Mouse (Mus musculus) kidney, postnatal 14 days (tissue): ENCODE results near the gene Sod1.
A peak's percentile ranks its signal among the peaks of the same experiment; 100 is the strongest.

Experiments used
- DNase-seq: peaks from one replicate; pipeline ENCODE4 v3.0.0; 2022; ENCODE audit warnings: mixed read lengths

Gene Sod1

DNA sequence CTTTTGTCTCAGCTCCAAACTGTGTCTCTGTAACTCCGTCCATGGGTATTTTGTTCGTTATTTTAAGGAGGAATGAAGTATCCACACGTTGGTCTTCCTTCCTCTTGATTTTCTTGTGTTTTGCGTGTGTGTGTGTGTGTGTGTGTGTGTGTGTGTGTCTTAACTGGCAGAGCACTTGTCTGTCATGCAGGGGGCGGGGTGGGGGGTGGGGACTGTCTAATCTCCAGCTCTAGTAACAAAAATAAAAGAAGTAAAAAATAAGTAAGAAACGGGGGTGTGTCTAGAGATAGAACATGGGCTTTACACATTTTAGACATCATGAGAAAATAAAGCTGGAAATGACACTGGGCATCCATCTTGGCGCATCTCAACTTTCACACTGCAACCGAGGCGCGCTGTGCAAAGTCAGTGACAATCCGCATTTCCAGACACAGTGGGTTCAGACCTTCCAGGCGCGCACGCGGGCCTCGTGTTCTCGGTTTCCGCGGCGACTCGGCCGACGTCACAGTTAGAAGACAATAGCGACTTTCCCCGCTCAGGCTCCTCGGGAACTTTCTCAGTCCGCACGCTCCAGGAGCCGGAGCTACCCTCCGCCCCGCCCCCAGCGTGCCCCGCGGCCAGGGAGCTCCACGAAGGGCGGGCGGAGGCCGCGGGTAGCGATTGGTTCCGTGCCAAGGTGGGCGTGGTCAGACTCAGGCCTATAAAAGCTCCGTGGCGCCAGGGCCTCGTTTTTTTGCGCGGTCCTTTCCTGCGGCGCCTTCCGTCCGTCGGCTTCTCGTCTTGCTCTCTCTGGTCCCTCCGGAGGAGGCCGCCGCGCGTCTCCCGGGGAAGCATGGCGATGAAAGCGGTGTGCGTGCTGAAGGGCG, at the start of gene Sod1:
TSS of gene Sod1 (plus strand) at position 729 of the 866 bp plus-strand sequence.
- DNase-seq: peak; percentile 96

DNA sequence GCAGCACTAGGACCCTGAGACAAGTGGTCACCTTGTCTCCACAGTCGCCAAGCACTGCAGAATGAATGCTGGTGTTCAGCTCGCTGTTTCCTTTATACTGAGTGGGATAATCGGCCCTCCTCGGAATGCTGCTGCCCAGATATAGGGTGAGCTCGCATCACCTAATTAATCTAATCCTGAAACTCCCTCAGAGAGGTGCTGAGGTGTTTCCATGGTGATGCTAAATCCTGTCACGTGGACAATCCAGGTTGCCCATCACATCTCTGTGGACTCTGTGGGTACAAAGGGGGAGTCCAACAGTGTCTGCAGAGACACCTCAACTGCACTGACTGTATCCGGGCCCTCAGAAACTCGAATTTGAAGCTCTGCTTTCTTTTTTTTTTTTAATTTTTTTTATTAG, 49.1 kb upstream of the Sod1 start:
- DNase-seq: no peak

DNA sequence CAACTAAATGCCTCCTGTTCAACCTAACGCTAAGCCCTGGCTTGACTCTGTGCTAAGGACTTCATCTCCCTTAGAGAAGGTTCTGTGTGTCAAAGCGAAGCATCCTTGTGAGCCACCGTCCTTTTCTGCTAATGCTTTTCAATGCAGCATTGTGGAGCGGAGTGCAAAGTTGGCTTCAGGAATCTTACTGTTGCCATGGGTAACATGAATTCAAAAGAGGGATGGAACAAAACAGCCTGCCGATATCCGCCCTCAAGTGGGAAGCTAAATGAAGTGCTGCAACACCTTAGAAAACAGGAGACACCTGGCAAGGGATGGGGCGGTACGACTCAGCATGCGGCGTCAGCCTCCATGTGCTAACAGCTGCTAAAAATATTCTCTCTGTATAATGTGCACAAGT, 44.1 kb upstream of the Sod1 start:
- DNase-seq: no peak

DNA sequence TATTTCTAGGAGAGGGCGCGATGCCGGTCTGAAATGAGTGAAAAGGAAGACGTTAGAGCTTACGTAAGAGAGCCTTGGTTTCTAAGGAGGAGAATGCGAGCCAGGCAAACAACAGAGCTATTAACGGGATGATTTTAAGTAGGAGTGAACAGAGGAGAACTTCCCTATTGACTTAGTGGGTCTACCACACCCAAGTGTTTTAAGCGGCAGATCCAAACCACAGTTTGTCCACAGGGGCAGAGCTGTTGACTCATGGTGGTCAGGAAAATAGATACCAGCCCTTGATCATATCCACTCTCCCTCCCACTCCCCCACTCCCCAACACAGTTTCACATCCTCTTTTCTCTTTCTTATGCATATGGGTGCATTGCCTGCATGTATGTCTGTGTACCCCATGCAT, 43.1 kb upstream of the Sod1 start:
- no peak for DNase-seq

DNA sequence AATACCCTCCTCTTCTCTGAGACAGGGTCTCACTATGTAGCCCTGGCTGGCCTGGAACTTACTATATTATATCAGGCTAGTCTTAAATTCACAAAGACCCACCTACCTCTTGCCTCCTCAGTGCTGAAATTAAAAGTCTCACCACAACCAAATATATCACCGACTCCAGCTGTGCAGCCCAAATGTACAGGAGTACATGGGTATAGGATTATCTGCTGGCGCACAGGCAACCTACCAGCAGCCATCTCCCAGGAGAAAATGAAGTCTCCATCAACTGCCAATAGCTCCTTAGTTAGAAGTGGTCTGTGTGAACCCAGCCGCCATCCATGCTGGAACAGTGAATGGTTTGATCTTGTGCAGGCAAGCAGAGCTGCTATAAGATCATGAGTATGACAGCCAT, 42.1 kb upstream of the Sod1 start:
- DNase-seq: no peak

DNA sequence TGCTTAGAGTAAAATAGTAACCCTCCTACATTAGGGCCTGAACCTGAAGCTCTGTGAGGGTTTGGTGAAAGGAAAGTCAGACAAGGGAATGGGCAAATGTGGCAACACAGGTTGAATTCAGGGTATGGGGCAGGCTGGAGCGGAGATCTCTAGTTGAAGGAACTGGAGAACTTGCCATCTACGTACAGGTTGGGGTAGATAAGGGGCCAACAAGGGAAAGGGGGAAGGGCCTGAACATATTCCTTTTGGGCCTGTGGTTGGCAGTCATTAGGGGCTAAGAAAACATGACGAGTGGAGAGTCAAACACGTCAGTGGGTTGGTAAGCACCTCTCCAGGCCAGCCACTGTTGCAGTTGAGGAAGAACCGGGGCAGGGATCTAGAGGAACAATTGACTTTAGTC, 40.7 kb upstream of the Sod1 start:
- no peak for DNase-seq

DNA sequence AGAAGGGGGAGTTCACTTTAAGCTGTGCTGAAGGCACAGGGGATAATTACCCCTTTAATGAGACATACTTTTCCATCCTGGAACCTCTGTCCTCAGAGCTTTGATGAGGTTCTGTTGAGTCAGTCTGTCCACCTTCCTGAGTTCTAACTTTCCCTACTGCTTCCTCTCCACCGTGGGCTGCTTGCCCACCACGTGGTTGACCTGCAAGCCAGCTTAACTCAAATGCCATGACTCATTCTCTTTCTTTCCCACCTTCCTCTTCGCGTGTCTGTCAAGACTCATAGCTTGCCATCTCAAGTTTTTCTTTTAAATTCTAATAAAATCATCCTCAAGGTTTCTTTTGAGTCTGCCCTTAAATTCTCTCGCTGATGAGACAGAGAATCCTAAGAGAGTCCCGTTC, 39.6 kb upstream of the Sod1 start:
- DNase-seq: no peak

DNA sequence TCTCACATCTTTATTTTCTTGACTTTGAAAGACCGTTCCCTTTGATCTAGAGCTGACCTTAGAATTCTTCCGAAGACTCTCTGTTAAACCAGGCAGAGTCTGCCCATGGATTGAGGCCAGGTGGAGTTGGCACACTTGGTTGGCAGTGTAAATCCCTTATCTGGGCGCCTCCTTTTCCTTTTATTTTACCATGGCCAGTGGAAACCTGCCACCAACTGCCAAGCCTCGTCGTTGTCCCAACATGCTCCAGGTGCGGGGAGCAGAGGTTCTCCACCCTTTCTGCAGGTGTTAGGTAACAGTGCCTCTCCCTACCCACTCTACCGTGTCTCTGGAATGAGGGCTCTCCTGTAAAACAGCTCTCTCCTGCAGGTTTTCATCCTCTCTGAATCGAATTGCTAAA, 38.9 kb upstream of the Sod1 start:
- peak; percentile 39 for DNase-seq

DNA sequence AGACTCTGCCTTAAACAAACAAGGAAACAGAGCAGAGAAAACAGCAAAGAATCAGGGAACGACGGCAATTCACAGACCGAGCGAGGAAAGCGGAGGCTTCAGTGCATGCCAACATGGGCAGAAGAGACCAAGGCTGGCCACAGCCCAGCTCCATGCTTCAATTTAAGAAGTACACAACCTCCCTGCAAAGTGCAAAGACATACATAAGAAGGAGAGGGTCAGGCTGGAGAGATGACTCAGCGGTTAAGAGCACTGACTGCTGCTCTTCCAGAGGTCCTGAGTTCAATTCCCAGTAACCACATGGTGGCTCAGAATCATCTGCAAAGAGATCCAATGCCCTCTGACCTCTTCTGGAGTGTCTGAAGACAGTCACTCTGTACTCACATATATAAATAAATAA, 36.4 kb upstream of the Sod1 start:
- DNase-seq: no peak

DNA sequence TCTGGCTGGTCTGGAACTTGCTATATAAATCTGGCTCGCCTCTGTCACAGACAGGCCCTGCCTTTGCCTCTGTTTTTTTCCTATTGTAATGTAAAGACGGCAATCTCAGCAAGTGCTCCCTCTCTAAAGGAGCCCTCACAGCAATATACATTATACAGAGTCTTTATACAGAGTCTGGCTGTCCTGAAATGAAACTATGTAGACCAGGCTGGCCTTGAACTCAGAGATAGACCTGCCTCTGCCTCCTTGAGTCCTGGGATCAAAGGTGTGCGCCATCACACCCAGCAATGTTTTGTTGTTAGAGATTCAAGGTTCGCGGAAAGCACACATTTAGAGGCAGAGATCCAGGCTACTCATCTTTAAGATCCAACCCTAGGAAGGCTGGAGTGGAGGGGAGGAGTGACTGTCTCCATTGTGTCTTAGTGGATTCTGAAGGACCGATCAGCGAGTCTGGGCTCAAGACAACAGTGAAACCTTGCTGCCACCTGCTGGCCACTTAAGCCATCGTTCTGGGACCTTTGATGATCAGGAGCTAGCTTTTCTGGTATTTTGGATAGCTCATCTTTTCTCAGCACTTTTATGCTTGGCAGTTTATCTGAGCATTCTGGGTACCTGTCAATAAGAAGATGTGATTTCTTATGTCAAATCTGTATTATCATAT, 34.5 kb upstream of the Sod1 start:
- peak; percentile 84 for DNase-seq

DNA sequence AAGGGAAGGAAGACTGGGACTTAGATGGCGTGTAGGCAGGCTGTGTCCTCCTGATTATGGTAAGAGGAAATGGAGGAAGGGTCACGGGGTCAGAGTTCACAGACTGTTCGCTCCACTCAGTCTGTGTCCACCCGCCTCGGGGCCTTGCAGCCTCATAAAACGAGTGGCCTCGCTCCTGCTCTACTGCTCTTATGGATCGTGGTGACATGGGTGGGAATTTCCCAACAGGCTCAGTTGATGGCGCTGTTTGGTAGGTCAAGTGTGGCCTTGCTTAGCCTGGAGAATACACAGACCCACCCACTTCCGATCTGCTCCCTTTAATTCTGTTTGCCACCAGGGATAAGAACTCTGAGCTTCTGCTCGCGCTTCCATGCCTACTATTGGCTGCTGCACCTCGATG, 33.1 kb upstream of the Sod1 start:
- DNase-seq: peak; percentile 62

DNA sequence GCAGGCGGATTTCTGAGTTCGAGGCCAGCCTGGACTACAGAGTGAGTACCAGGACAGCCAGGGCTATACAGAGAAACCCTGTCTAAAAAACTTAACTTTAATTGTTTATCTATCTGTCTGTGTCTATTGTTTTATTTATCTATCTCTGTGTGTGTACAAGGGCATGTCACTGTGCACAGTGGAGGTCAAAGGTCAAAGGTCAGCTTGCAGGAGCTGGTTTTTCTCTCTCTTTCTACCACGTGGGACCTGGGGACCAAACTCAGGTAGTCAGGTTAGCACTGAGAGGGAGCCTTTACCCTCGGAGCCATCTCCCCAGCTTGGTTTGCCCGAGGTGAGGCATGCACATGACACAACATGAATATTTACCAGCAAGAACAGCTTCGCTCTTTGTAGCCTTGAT, 29.3 kb upstream of the Sod1 start:
- no peak for DNase-seq

DNA sequence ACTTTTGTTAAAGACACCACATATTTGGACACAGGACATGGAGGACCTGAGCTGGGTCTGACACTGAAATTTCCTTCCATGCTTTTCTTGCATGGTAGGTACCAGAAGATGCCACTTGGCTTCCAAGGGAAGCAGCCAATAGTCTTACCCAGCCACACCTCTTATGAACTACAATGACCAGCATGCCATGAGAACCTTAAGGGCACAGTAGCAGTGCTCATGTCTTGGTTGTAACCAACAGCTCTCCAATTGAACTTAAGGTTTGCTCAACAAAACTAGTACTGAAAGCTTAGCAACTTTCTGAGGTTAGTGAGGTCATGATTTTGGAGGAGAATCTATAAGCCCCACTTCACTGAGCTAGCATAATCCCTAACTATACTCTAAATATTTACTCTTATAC, 26.8 kb upstream of the Sod1 start:
- DNase-seq: no peak

DNA sequence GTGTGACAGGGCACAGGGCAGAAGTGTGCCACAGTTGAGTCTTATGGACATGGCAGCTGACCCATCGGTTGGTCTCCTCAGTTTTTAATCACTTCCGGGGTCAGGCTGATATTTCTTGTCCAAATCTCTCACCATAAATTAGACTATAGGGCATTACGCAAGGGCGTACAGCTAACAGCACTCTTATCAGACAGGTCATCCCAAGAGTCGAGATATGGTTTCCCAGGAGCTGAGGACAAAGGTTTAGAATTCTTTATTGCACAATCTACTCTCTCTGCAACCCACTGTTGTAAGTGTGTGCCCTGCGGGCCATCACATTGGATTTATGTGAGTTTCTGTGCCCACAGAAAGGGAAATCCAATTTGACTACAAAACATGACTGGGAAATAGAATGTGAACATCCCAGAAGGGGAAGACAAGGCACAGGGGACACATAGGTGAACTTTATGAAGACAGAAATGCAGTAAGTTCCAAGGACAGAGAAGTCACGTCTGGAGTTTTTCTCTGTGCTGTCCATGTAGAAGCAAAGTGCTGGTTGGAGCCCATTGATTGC, 23.8 kb upstream of the Sod1 start:
- no peak for DNase-seq

DNA sequence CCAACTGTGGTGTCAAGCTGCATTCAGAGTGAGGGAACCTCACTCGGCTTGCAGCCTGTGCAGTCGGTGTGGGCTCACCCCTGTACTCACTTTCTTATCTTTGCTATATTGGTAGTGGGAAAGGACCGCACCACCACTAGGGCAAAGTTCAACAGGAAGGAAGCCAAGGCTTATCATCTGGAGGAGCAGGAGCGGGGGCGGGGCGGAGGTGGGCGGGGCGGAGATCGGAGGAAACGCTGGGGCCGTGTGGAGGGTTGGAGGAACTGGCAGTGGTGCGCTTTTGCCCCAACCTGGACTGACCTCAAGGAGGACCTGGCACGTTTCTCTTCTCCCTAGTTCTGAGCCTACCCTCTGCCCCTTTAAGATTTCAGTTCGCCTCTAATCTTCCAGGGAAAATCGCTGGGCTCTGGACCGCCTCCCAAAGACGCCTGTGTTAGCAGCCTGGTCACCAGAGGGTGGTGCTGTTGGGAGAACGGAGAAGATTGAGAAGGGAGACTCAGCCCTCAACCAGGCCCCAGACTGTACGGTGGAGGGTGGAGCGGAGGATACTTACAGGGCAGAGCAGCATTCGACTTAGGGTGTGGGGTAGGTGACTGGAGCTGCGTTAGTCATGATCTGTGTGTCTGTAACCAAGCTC, 23.1 kb upstream of the Sod1 start:
- peak; percentile 82 for DNase-seq

DNA sequence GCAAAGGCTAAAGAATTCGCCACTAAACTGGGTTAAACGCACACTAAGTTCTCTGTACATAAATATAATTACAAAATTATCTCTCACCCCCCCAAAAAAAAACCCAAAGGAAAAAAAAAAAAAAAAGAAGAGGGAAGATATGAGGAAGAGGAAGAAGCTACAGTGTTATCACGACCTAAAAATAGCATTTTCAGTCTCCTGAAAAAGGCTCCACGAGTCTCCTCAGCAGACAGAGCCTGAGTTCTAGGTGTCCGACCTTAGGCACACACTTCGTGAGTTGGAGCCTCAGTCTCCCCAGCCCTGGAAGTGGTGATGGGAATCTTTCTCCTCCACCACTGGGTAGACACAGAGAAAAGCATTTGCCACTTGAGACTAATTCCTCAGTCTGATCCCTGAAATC, 21.9 kb upstream of the Sod1 start:
- no peak for DNase-seq

DNA sequence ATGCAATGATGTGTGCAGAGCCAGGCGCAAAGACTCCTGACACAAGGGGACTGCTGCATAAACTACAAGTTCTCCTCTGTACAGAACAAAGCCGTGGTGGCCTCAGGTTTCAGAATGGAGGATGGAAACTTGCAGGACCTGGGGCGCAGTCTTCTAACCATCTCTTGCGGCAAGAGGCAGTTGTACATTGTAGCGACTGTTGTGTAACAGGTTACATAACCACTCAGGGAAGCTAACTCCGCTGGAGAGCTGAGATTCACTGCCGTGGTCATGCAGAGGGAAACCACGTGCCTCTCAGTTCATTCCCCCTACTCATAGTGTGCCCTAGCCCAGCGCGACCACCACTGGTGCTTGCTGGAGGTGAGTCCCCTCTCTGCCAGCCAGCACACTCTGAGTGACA, 21.4 kb upstream of the Sod1 start:
- DNase-seq: no peak

DNA sequence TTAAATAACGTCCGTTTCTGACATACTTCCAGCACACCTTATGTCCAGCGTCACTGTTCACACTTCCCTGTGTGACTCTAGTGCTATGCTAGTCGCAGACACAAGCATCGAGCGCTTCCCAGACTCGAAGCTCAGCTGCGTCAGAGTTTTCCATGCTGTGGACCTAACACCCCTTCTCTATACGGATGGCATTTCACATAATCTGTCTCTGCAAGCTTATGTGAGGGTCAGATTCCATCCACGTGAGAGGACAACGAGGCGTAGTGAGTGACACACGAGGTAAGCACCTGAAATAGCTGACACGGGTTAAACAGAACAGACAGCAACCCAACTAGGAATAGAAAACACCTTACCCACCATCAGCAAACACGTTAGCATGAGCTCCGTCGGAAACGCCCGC, 18.4 kb upstream of the Sod1 start:
- no peak for DNase-seq

DNA sequence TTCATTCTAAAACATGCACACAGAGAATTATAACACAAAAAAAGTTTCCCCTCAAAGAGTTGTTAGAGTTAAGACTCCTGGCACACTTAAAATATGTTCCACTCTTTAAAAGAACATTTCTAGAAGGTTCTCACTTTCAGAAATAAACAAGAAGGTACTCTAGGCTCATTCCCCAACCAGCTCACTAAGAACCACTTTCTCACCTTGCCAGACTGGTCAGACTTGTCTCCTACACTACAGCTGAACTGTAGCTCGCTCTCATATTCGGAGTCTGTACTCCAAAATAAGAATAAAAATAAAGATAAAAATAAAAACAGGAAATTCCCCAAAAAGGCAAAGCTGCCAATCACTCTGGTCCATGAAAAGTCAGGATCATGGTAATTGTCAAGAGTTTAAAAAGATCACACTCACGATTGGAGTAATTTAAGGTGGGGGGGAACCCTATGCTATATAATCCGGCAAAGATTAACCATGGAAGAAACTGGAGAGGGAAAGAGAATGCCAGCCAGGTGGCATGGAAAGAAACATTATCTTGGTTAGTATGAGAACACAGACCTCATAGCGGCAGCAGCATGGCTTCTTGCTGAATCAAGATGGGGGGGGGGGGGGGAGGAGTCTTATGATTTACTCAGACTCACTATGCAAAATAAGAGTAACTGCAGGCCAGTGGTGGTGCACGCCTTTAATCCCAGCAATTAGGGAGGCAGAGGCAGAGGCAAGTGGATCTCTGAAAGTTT, 17.2 kb upstream of the Sod1 start:
- DNase-seq: no peak

DNA sequence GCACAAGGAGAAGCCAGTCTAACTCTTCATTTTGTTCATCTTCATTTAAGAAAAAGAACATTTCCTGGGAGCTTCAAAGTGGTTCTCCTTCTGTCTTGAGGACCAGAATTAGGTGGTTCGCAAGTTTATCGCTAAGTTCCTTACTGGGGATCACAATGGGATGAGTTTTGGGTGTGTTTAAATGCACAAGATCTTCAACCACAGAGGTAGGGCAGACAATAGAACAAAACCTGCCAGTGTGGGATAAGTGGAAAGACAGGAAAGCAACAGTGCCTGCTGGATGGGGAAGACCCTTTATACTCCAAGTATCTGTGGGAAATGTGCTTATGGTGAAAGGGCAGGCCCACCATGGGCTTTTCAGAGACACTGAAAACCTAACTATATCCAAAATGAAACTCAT, 15.7 kb upstream of the Sod1 start:
- no peak for DNase-seq

DNA sequence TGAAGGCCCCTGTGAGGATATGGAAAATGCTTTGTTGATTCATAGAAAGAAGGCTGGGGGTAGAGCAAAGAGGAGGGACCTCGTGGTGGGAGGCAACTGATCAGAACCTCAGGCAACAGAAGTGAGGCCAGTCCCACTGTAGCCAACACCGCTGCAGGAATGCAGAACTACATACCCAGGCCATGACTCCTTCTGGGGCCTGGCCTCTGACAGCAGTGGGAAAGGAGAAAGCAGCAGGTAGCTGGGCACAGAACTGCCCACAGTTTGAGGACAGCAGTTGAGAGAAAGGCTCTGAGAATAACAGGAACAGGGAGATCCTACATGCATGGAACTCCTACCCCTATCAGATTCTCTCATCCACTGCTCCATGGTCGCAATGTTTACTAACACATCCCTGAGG, 11.6 kb upstream of the Sod1 start:
- DNase-seq: no peak

DNA sequence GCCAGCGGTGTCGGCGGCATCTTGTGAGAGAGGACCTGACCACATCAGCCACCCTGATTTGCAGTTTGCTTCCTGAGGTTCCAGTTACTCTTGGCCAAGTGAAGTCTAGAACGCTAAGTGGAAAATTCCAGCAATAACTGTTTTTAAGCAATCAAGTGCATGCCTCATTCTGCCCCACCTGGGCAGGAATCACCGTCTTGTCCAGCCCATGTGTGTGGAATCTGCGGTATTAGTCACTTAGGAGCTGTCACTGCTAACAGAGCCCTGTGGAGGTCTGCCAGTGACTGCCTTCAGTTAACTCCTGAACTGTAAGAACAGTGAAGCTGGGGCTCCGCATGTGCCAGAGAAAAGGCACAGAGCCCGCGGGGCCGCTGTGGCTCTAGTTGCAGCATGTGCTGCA, 9.8 kb upstream of the Sod1 start:
- no peak for DNase-seq

DNA sequence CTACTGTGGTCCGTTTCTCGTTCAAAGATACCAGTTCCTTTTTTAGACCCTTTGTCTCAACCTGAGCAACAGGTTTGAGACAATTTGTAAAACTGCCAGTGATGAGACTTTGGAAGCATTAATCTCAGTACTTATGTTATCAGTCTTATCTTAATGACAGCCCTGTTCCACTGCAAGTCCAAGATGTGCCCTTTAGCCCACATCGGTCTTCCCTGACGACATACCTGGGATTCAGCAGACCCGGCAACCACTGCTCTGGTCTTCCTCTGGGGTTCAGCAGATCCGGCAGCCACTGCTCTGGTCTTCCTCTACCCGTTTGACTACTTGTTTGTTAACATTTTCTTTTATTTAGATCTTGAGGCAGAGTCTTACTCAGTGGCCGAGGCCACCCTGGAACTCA, 8.8 kb upstream of the Sod1 start:
- no peak for DNase-seq
